Mouse (Mus musculus) megakaryocyte, embryonic 14.5 days (primary cell): ENCODE measurements at regions not wholly inside any gene's neighbourhood (a gene's known extent, or its start where the extent isn't known, plus 50 kb on each side); places are given as distances from the start of the nearest gene placed in this dataset.

Experiments
- H3K27me3 ChIP-seq: replicated peaks from 2 replicates; pipeline ENCODE3; 2012; ENCODE audit warnings: inconsistent platforms
- H3K36me3 ChIP-seq: replicated peaks from 2 replicates; pipeline ENCODE3; 2012; ENCODE audit warnings: low read length, inconsistent platforms, mixed read lengths
- H3K4me1 ChIP-seq: 2 replicates; pipeline ENCODE4 v1.6.1; 2012; ENCODE audit warnings: inconsistent platforms
- H3K4me3 ChIP-seq: replicated peaks from 2 replicates; pipeline ENCODE3; 2012; ENCODE audit warnings: moderate library complexity, mild to moderate bottlenecking, inconsistent platforms
- H3K9me3 ChIP-seq: 2 replicates; pipeline ENCODE4 v1.6.1; 2012; ENCODE audit warnings: inconsistent platforms
- FLI1 ChIP-seq: IDR thresholded peaks from 2 replicates; pipeline ENCODE4 v1.6.1; 2012; ENCODE audit warnings: low read length, inconsistent platforms, mixed read lengths
- GATA1 ChIP-seq: IDR thresholded peaks from 3 replicates; pipeline ENCODE4 v1.6.1; 2012; ENCODE audit warnings: mixed read lengths, low read length, inconsistent platforms, borderline replicate concordance

GRCm38 (mm10) chr16:50124646-50125045, 307.5 kb downstream of the Bbx start:
- Histone ChIP-seq H3K4me1 (peaks cover 10% of the 10 kb centered on the region; the same call in 1 of the 2 replicates), H3K9me3 (no peaks in the 10 kb centered on the region), H3K27me3 (no peaks in the 10 kb centered on the region), H3K36me3 (no peaks in the 10 kb centered on the region), H3K4me3 (no peak overlapping the region)
- TF ChIP-seq GATA1 (no peak), FLI1 (no peak)

GRCm38 (mm10) chr16:50125564-50125963, 306.6 kb downstream of the Bbx start:
- TF ChIP-seq GATA1 (no peak), FLI1 (no peak)
- Histone ChIP-seq H3K27me3 (no peaks in the 10 kb centered on the region), H3K36me3 (no peaks in the 10 kb centered on the region), H3K4me1 (peaks cover 10% of the 10 kb centered on the region; the same call in 1 of the 2 replicates), H3K4me3 (no peak overlapping the region), H3K9me3 (no peaks in the 10 kb centered on the region)

- Histone ChIP-seq H3K9me3 (no peaks in the 10 kb centered on the region), H3K27me3 (no peaks in the 10 kb centered on the region), H3K4me3 (no peak overlapping the region), H3K36me3 (no peaks in the 10 kb centered on the region), H3K4me1 (peaks cover 18% of the 10 kb centered on the region)
- no peak for TF ChIP-seq FLI1
- TF ChIP-seq GATA1 = no peak
Measured at GRCm38 (mm10) chr16:50131406-50131805, 300.8 kb downstream of the Bbx start.
